In genomic region chr3:146711559-146711958, GRCm38 (mm10) we compare ENCODE assay signal across 14 mouse cellular contexts. TPM values are rescaled to one million over a fixed set of nuclear protein-coding genes. Genes with fewer than 3 reads are reported as not detected.
DNase-seq lines count a peak whose midpoint lies in the region; ATAC-seq and TF ChIP-seq lines count a peak whose summit lies in the region.
"Had no signal": no experiment of that assay in that cellular context is flagged by ENCODE, and none has a peak within 500 bp of the region (broad histone marks: within the 10 kb centered on the region; RNA-seq: fewer than 3 reads in every experiment).

No protein-coding gene starts in this region.

- DNase-seq in forebrain, embryonic 14.5 days (ENCODE audit: low spot score), result peak; percentile 33
- DNase-seq in forebrain, embryonic 11.5 days (ENCODE audit: low spot score), result no peak
- DNase-seq in midbrain, embryonic 14.5 days, result peak; percentile 42
- no peak for DNase-seq in midbrain, embryonic 10.5 days (ENCODE audit: low spot score)
- peak; percentile 26 to 34 for DNase-seq in frontal cortex, postnatal 10 days (ENCODE audit: low spot score in 2 of 2)
- peak; percentile 52 for DNase-seq in midbrain, postnatal 0 days (ENCODE audit: low spot score)
- DNase-seq in spleen, adult 18-20 months, result no peak
- DNase-seq: cerebellum, adult 11 months; kidney, adult 9 months had no signal

- H3K4me2 ChIP-seq in forebrain, embryonic 14.5 days (ENCODE audit: low read length), result no peak overlapping the region
- no peak overlapping the region for H3K4me2 ChIP-seq in forebrain, embryonic 11.5 days (ENCODE audit: low read depth, low read length, severe bottlenecking)
- H3K4me2 ChIP-seq in midbrain, embryonic 14.5 days (ENCODE audit: low read length), result no peak overlapping the region
- H3K4me2 ChIP-seq in midbrain, postnatal 0 days (ENCODE audit: low read depth, low read length, poor library complexity, severe bottlenecking), result no peak overlapping the region
- no peak overlapping the region for H3K4me2 ChIP-seq in liver, embryonic 12.5 days
- H3K4me2 ChIP-seq: hindbrain, embryonic 13.5 days; stomach, embryonic 15.5 days had no signal

- TF ChIP-seq CTCF in midbrain, postnatal 0 days (IDR thresholded peaks at IDR 0.05), result no peak

- H3K27ac ChIP-seq in forebrain, embryonic 14.5 days (ENCODE audit: low read depth, low read length), result no peak overlapping the region
- H3K27ac ChIP-seq in forebrain, embryonic 11.5 days (ENCODE audit: low read depth, low read length), result no peak overlapping the region
- H3K27ac ChIP-seq in midbrain, embryonic 14.5 days (replicated peaks; ENCODE audit: low read depth, low read length), result 0 out of 2 replicates have a peak overlapping the region, but pooled peaks have one; percentile 6
- H3K27ac ChIP-seq in midbrain, embryonic 10.5 days (replicated peaks), result no peak overlapping the region
- peak overlapping the region; percentile 77 for H3K27ac ChIP-seq in midbrain, postnatal 0 days (ENCODE audit: low read depth, low read length)
- no peak overlapping the region for H3K27ac ChIP-seq in liver, embryonic 12.5 days
- H3K27ac ChIP-seq: heart, embryonic 10.5 days; hindbrain, embryonic 13.5 days; macrophage; stomach, embryonic 15.5 days had no signal

- no peaks in the 10 kb centered on the region for H3K27me3 ChIP-seq in forebrain, embryonic 14.5 days (replicated peaks; ENCODE audit: control insufficient read depth, insufficient read depth, low read length)
- H3K27me3 ChIP-seq in forebrain, embryonic 11.5 days (ENCODE audit: control insufficient read depth, insufficient read depth, low read length), result no peaks in the 10 kb centered on the region
- no peaks in the 10 kb centered on the region for H3K27me3 ChIP-seq in midbrain, embryonic 14.5 days (ENCODE audit: control insufficient read depth, insufficient read depth, low read length)
- no peaks in the 10 kb centered on the region for H3K27me3 ChIP-seq in midbrain, embryonic 10.5 days (ENCODE audit: low read depth, poor library complexity, severe bottlenecking)
- no peaks in the 10 kb centered on the region for H3K27me3 ChIP-seq in midbrain, postnatal 0 days (ENCODE audit: insufficient read depth, low read length)
- H3K27me3 ChIP-seq in liver, embryonic 12.5 days (replicated peaks), result no peaks in the 10 kb centered on the region
- H3K27me3 ChIP-seq: hindbrain, embryonic 13.5 days; stomach, embryonic 15.5 days had no signal

- H3K9me3 ChIP-seq in forebrain, embryonic 14.5 days (replicated peaks; ENCODE audit: control insufficient read depth, low read length), result no peaks in the 10 kb centered on the region
- H3K9me3 ChIP-seq in forebrain, embryonic 11.5 days (ENCODE audit: control insufficient read depth, low read length), result no peaks in the 10 kb centered on the region
- no peaks in the 10 kb centered on the region for H3K9me3 ChIP-seq in midbrain, embryonic 14.5 days (ENCODE audit: control insufficient read depth, low read length)
- H3K9me3 ChIP-seq in midbrain, embryonic 10.5 days (replicated peaks), result no peaks in the 10 kb centered on the region
- no peaks in the 10 kb centered on the region for H3K9me3 ChIP-seq in midbrain, postnatal 0 days (ENCODE audit: low read length)
- no peaks in the 10 kb centered on the region for H3K9me3 ChIP-seq in liver, embryonic 12.5 days (replicated peaks)
- H3K9me3 ChIP-seq: heart, embryonic 10.5 days; hindbrain, embryonic 13.5 days; stomach, embryonic 15.5 days had no signal

- H3K4me3 ChIP-seq in forebrain, embryonic 14.5 days (ENCODE audit: low read depth, low read length), result no peak overlapping the region
- no peak overlapping the region for H3K4me3 ChIP-seq in forebrain, embryonic 11.5 days (ENCODE audit: low read depth, low read length)
- H3K4me3 ChIP-seq in midbrain, embryonic 14.5 days (replicated peaks; ENCODE audit: low read depth, low read length), result no peak overlapping the region
- no peak overlapping the region for H3K4me3 ChIP-seq in midbrain, embryonic 10.5 days
- H3K4me3 ChIP-seq in midbrain, postnatal 0 days (ENCODE audit: low read depth, low read length), result no peak overlapping the region
- no peak overlapping the region for H3K4me3 ChIP-seq in liver, embryonic 12.5 days
- H3K4me3 ChIP-seq: heart, embryonic 10.5 days; hindbrain, embryonic 13.5 days; stomach, embryonic 15.5 days had no signal

- 71% methylated on average over 6 of the region's 6 CpGs for WGBS in forebrain, embryonic 14.5 days
- WGBS in forebrain, embryonic 11.5 days, result 73% methylated on average over 6 of the region's 6 CpGs
- WGBS in midbrain, embryonic 14.5 days, result 68% methylated on average over 6 of the region's 6 CpGs
- 82% methylated on average over 6 of the region's 6 CpGs for WGBS in midbrain, embryonic 10.5 days
- WGBS in midbrain, postnatal 0 days, result 41% methylated on average over 6 of the region's 6 CpGs
- WGBS in liver, embryonic 12.5 days (ENCODE audit: insufficient replicate concordance), result 49% methylated on average over 6 of the region's 6 CpGs

- H3K9ac ChIP-seq in forebrain, embryonic 14.5 days (ENCODE audit: low read length), result no peak overlapping the region
- no peak overlapping the region for H3K9ac ChIP-seq in forebrain, embryonic 11.5 days (ENCODE audit: low read length)
- H3K9ac ChIP-seq in midbrain, embryonic 14.5 days (replicated peaks; ENCODE audit: low read length), result no peak overlapping the region
- H3K9ac ChIP-seq in midbrain, postnatal 0 days (replicated peaks; ENCODE audit: low read length, poor library complexity, severe bottlenecking), result no peak overlapping the region
- no peak overlapping the region for H3K9ac ChIP-seq in liver, embryonic 12.5 days
- H3K9ac ChIP-seq: hindbrain, embryonic 13.5 days; stomach, embryonic 15.5 days had no signal

- no peaks in the 10 kb centered on the region for H3K36me3 ChIP-seq in forebrain, embryonic 14.5 days (ENCODE audit: control insufficient read depth, insufficient read depth, low read length)
- no peaks in the 10 kb centered on the region for H3K36me3 ChIP-seq in forebrain, embryonic 11.5 days (ENCODE audit: control insufficient read depth, insufficient read depth, low read length)
- H3K36me3 ChIP-seq in midbrain, embryonic 14.5 days (ENCODE audit: control insufficient read depth, insufficient read depth, low read length), result no peaks in the 10 kb centered on the region
- H3K36me3 ChIP-seq in midbrain, embryonic 10.5 days, result no peaks in the 10 kb centered on the region
- H3K36me3 ChIP-seq in midbrain, postnatal 0 days (ENCODE audit: insufficient read depth, low read length), result no peaks in the 10 kb centered on the region
- no peaks in the 10 kb centered on the region for H3K36me3 ChIP-seq in liver, embryonic 12.5 days
- H3K36me3 ChIP-seq: heart, embryonic 10.5 days; hindbrain, embryonic 13.5 days; stomach, embryonic 15.5 days had no signal

- H3K4me1 ChIP-seq in forebrain, embryonic 14.5 days (ENCODE audit: control insufficient read depth, insufficient read depth, low read length), result no peaks in the 10 kb centered on the region
- no peaks in the 10 kb centered on the region for H3K4me1 ChIP-seq in forebrain, embryonic 11.5 days (replicated peaks; ENCODE audit: control insufficient read depth, insufficient read depth, low read length)
- no peaks in the 10 kb centered on the region for H3K4me1 ChIP-seq in midbrain, embryonic 14.5 days (ENCODE audit: control insufficient read depth, insufficient read depth, low read length)
- H3K4me1 ChIP-seq in midbrain, embryonic 10.5 days, result no peaks in the 10 kb centered on the region
- peaks cover 4% of the 10 kb centered on the region; the same call in 1 of the 2 replicates for H3K4me1 ChIP-seq in midbrain, postnatal 0 days (ENCODE audit: insufficient read depth, low read length)
- no peaks in the 10 kb centered on the region for H3K4me1 ChIP-seq in liver, embryonic 12.5 days
- H3K4me1 ChIP-seq: hindbrain, embryonic 13.5 days; stomach, embryonic 15.5 days had no signal

- peak; percentile 50; the same call in 1 of the 2 replicates for ATAC-seq in forebrain, embryonic 14.5 days
- no peak for ATAC-seq in forebrain, embryonic 11.5 days (replicated peaks; ENCODE audit: low FRiP score)
- no peak for ATAC-seq in midbrain, embryonic 14.5 days (ENCODE audit: low FRiP score, low TSS enrichment)
- ATAC-seq in midbrain, postnatal 0 days (ENCODE audit: low FRiP score), result peak; percentile 74
- ATAC-seq in liver, embryonic 12.5 days, result no peak

RNA-seq across cellular contexts. Expression of gene Samd13, which starts 26.2 kb away (rescaled TPM):
- 0.22 and 0.30 TPM in 2 replicates for polyA plus RNA-seq in forebrain, embryonic 14.5 days (2014; fragmentation: Nextera tagmentation; extraction: Ambion mirVana)
- polyA plus RNA-seq in forebrain, embryonic 11.5 days (2014; fragmentation: Nextera tagmentation; extraction: Ambion mirVana), result 0.52 and 0.97 TPM in 2 replicates
- polyA plus RNA-seq in midbrain, embryonic 14.5 days (2014; fragmentation: Nextera tagmentation; extraction: Ambion mirVana), result 0.53 TPM in 1 of 2 replicates, not detected in the other
- 0.72 and 1.5 TPM in 2 replicates for polyA plus RNA-seq in midbrain, embryonic 10.5 days (2016; fragmentation: Nextera tagmentation; extraction: Ambion mirVana)
- 0.16 and 0.99 TPM in 2 replicates for total RNA-seq in midbrain, postnatal 0 days (2014; rRNA removed)
- 0.23 and 0.31 TPM in 2 replicates for polyA plus RNA-seq in midbrain, postnatal 0 days (2015; fragmentation: Nextera tagmentation; extraction: Ambion mirVana)
- polyA plus RNA-seq in liver, embryonic 12.5 days (2016; fragmentation: Nextera tagmentation; extraction: Ambion mirVana), result 0.32 and 0.46 TPM in 2 replicates
- polyA plus RNA-seq: macrophage had no signal

Comparison
In these comparisons a context has a peak if more than half of its experiments do, and no peak if none do; other contexts are left out.
1. ATAC-seq: peak in forebrain, embryonic 14.5 days (single experiment) and midbrain, postnatal 0 days (single experiment); none in forebrain, embryonic 11.5 days (single experiment), midbrain, embryonic 14.5 days (single experiment) and liver, embryonic 12.5 days (single experiment).
2. DNase-seq: peak in forebrain, embryonic 14.5 days (single experiment), midbrain, embryonic 14.5 days (single experiment), frontal cortex, postnatal 10 days (2 of 2) and midbrain, postnatal 0 days (single experiment); none in forebrain, embryonic 11.5 days (single experiment), midbrain, embryonic 10.5 days (single experiment) and spleen, adult 18-20 months (0 of 2).
3. H3K27ac ChIP-seq: peak in midbrain, embryonic 14.5 days (single experiment) and midbrain, postnatal 0 days (single experiment); none in forebrain, embryonic 14.5 days (single experiment), forebrain, embryonic 11.5 days (single experiment), midbrain, embryonic 10.5 days (single experiment) and liver, embryonic 12.5 days (single experiment).